Mouse (Mus musculus): ENCODE measurements around the gene Wwc1.
"Not testable (repeated sequence)": the region's sequence is repeated elsewhere in the genome, so short reads cannot be mapped to it uniquely, and the experiment has no call there.

Gene Wwc1

DNA sequence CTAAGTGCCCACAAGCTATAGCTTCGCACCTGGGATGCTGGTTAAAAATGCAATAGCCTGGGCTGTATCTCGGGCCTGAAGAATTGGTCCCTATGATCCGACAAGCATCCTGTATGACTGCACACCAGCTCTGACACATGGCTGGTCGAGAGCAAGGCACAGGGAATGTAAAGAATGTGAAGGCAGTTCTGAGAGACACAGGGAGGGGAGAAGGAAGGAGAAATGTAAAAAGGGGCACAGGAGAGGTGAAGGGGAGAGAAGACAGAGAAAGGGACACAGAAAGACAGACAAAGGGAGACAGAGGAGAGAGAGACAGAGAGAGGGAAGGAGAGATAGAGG, 101.8 kb downstream of the Wwc1 start:
- DNase-seq (ENCODE audit: low spot score in 2 of 2), result no peak

DNA sequence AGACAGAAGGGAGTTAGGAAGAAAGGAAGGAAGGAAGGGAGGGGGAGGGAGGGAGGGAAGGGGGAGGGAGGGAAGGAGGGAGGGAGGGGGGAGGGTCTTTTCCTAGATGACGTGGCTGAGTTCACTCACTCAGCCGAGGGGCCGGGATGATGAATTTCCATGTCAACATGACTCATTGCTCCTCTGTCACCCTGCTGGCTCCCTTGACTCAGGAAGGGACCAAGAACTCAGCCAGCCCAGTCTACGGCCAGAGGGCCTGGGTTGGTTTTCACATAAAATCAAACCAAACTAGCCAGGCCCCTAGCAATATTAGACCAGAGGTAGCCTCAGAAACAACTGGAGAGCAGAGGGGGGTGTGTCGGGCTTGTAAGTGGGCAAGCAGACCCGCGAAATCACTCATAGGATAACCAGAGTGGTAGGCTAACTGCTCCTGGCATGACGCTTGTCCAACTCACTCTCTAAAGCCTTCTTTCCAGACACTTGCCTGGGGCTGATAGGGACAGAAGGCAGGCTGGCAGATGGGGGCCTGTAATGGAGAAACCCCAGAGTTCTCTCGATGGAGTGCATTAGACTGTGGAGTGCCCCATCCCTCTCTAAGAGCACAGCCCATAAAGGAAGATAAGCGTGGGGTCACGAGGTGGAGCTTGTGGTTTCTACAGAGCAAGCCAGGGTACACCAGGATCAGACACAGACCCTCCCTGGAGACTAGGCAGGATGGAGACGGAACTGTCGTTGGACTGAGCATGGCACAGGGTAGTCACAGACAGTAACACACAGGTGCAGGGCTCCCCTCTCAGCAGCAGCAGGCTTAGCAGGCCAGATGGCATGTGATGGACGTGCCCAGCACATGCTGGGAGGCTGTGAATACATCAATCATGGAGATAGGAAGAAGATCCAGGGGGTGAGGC, 102.4 kb downstream of the Wwc1 start:
- no peak for DNase-seq (ENCODE audit: low spot score in 2 of 2)

GRCm38 (mm10) chr11:35873624-35874244, 106.6 kb downstream of the Wwc1 start:
- DNase-seq (ENCODE audit: low spot score in 2 of 2), result no peak

GRCm38 (mm10) chr11:35870961-35871360, 109.4 kb downstream of the Wwc1 start:
- no peak for DNase-seq (ENCODE audit: low spot score in 2 of 2)

DNA sequence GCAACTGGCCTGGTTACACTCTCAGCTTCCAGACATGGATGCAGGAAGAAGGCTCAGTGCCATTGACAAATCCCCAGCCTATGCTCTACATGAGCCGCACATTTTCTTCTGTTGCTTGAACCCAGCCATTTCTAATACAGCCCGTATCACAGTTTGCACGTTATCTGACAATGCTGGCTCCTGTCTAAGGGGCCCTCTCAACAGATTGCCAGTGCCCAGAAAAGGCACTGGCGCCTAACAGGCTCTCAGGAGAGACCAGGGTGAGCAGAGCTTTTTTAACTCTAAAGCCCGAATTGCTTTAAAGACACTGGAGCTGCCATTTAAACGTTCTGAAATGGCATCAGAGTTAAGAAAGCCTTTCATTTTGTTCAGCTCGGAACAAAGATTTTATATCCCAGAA, 114.2 kb downstream of the Wwc1 start:
- no peak for DNase-seq (ENCODE audit: low spot score in 2 of 2)

GRCm38 (mm10) chr11:35864981-35865604, 115.2 kb downstream of the Wwc1 start:
- no peak for DNase-seq (ENCODE audit: low spot score in 2 of 2)

- no peak for DNase-seq (ENCODE audit: low spot score in 2 of 2)
Observed at GRCm38 (mm10) chr11:35863653-35864052, 116.7 kb downstream of the Wwc1 start.

DNA sequence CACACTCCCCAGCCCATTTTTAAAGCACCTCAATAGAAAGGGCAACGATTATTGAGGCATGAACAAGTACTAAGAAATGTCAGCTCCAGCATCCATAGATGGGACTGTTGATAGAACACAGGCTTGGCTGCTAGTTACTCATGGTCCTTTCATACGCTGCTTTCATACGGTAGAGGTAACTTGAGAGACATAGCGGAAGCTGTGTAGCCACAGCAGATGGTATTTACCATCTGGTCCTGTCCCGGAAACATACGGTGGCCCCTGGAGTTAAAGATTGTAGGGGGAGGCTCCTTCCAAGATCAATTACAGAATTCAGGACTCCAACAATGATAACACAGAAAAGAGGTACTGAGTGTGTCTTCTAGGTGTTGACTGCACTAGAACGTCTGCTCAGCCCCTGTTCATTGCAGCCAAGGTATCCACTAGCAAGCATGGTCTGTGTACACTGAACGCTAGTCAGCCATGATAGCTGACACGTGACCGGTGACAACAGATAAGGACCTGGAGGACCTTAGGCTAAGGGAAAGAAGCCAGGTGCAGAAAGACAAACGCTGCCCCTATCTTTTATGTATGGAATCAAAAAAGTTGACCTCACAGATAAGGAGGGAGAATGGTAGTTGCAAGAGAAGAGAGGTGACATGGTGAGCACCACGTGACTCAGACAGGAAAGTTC, 122.8 kb downstream of the Wwc1 start:
- DNase-seq (ENCODE audit: low spot score in 2 of 2), result no peak

GRCm38 (mm10) chr11:35856359-35857040, 123.8 kb downstream of the Wwc1 start:
- no peak for DNase-seq (ENCODE audit: low spot score in 2 of 2)

DNA sequence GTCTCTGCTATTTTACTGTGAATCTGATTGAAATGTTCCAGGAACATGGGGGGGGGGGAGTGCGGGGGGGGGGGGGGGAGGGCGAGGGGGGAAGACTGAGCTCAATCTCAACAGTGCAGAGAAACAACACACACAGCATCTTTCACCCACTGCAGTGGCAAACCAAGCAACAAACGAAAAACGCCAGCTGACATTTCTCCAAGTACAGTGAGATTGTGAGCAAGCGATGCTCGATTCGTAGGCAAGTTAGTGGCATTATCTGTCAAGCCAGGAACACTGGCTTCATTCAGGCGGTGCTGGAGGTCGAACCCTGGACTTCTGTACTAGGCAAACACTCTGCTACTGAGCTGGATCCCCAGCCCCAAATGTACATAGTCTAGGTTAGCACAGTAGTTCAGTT, 124.8 kb downstream of the Wwc1 start:
- DNase-seq (ENCODE audit: low spot score in 2 of 2), result no peak

- DNase-seq (ENCODE audit: low spot score in 2 of 2), result no peak
Observed at GRCm38 (mm10) chr11:35854941-35855340, 125.4 kb downstream of the Wwc1 start.

GRCm38 (mm10) chr11:35853651-35854050, 126.7 kb downstream of the Wwc1 start:
- no peak for DNase-seq (ENCODE audit: low spot score in 2 of 2)

DNA sequence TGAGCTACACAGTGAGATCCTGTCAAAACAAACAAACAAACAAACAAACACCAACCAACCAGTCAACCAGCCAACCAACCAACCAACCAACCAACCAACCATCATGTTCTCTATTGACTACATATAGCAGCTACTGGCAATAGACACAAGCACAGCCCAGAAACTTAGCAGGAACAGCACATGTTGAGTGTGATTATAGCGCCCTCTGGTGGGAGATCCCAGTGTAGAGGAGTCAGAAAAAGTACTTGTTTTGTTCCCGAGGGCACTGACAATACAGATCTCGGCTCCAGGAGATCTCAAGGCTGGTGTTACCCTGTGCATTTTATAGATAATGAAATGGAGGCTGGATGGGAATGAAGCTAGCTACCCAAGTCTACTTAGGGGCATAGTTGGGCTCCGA, 127.6 kb downstream of the Wwc1 start:
- DNase-seq (ENCODE audit: low spot score in 2 of 2), result peak in 1 of 2 experiments; percentile 31

DNA sequence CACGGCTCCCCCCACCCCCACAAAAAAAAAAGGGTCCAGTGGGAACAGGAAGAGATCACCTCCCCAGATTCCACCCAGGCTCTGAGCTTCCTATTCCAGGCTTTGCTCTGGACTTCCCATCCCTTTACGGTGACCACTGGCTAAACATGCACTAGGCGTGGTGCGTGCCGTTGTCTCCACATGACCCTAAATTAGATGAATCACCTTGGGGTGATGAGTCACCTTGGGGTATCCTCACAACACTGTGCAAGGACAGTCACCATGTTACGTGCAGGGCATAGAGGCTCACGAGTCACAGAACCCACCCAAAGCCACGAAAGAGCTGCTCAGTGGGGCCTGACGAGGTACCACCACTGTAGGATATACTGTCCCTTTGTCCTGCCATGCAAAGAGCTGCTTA, 136.0 kb downstream of the Wwc1 start:
- no peak for DNase-seq (ENCODE audit: low spot score in 2 of 2)

- DNase-seq (ENCODE audit: low spot score in 2 of 2), result not testable (repeated sequence)
Observed at GRCm38 (mm10) chr11:35842560-35842959, 137.8 kb downstream of the Wwc1 start.

DNA sequence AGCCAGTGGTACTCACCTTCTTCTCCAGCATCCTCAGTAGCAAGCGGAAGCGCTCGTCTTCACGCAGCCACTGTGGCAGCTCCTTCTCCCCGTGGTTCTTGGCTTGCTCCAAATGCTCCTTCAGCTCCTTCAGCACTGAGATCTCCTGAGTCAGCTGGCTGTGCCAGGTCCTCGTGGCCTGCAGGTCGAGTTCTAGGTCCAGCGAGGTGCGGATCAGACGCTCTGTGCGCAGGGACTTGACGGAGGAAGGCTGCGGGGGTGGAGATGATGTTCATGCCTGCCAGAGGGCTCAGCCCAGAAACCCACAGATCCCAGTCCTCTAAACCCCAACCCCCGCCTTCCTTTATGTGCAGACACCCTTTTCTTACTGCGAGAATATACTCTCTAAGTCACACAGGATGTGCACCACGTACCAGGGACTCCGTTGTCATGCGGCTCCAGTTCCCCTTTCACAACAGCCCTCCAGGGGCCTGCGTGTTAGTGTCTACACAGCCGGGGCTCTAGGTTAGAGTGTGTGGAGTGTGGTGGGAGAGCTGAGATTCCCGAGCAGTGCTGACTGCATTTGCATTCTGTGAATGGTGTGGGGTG, 138.5 kb downstream of the Wwc1 start:
- no peak for DNase-seq (ENCODE audit: low spot score in 2 of 2)

DNA sequence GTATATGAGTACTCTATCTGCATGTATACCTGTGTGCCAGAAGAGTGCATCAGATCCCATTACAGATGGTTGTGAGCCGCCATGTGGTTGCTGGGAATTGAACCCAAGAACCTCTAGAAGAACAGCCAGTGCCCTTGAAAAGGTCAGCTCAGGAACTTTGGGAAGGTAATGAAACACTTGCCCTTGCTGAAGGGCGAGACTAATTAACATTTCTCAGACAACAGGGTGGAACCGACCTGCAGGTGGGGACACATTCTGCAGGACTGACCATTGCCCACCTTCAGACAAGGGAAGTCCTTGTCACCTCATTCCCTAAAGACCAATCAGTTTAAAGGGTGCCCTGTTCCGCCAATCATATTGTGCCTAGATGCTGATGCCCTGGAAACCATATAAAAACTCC, 139.5 kb downstream of the Wwc1 start:
- DNase-seq (ENCODE audit: low spot score in 2 of 2), result not testable (repeated sequence)

- DNase-seq (ENCODE audit: low spot score in 2 of 2), result no peak
Observed at GRCm38 (mm10) chr11:35840282-35840681, 140.0 kb downstream of the Wwc1 start.

- peak; percentile 56 to 63 for DNase-seq (ENCODE audit: low spot score in 2 of 2)
Observed at GRCm38 (mm10) chr11:35838345-35839338, 141.7 kb downstream of the Wwc1 start.

Data from thymus, postnatal 10 days (tissue).